Mouse (Mus musculus) liver, embryonic 11.5 days (tissue): ENCODE results near the gene Reep3. TPM values are rescaled to one million over a fixed set of nuclear protein-coding genes. Genes with fewer than 3 reads are reported as not detected.
"Not testable (repeated sequence)": the region's sequence is repeated elsewhere in the genome, so short reads cannot be mapped to it uniquely, and the experiment has no call there.

Experiments used
- ATAC-seq: fragments of 200-750 bp; cut with Nextera tagmentation; replicated peaks from 2 replicates; pipeline ENCODE4 v1.8.0; 2017; ENCODE audit warnings: moderate number of reproducible peaks, mild to moderate bottlenecking, moderate TSS enrichment, moderate library complexity; ENCODE audit not compliant: low FRiP score
- DNase-seq: peaks from one replicate; pipeline ENCODE4 v3.0.0-alpha.2; 2017; ENCODE audit warnings: low spot score
- H3K27ac ChIP-seq: fragments of 300-500 bp; sonication (generic); 2 replicates; pipeline ENCODE4 v1.5.1; 2014; ENCODE audit warnings: mild to moderate bottlenecking, low read depth, low read length, control low read depth
- H3K27me3 ChIP-seq: fragments of 300-500 bp; sonication (generic); replicated peaks from 2 replicates; pipeline ENCODE4 v1.6.1; 2014; ENCODE audit warnings: low read length, mixed read lengths; ENCODE audit not compliant: control insufficient read depth, insufficient read depth
- H3K36me3 ChIP-seq: fragments of 300-500 bp; sonication (generic); 2 replicates; pipeline ENCODE4 v1.6.1; 2014; ENCODE audit warnings: mild to moderate bottlenecking, low read length, moderate library complexity, mixed read lengths; ENCODE audit not compliant: control insufficient read depth, insufficient read depth
- H3K4me1 ChIP-seq: fragments of 300-500 bp; sonication (generic); replicated peaks from 2 replicates; pipeline ENCODE4 v1.6.1; 2014; ENCODE audit warnings: low read length, mixed read lengths; ENCODE audit not compliant: control insufficient read depth, insufficient read depth
- H3K4me2 ChIP-seq: fragments of 300-500 bp; sonication (generic); 2 replicates; pipeline ENCODE4 v1.6.1; 2014; ENCODE audit warnings: mild to moderate bottlenecking, control low read depth, moderate library complexity
- H3K4me3 ChIP-seq: fragments of 300-500 bp; sonication (generic); 2 replicates; pipeline ENCODE4 v1.5.1; 2014; ENCODE audit warnings: low read depth, low read length, control low read depth
- H3K9ac ChIP-seq: fragments of 300-500 bp; sonication (generic); 2 replicates; pipeline ENCODE4 v1.6.1; 2014; ENCODE audit warnings: low read depth, low read length, control low read depth
- H3K9me3 ChIP-seq: fragments of 300-500 bp; sonication (generic); 2 replicates; pipeline ENCODE4 v1.6.1; 2016; ENCODE audit warnings: low read length, inconsistent platforms, mixed read lengths; ENCODE audit not compliant: control insufficient read depth
- WGBS: fragments of 180-500 bp; shearing (Covaris S2); extraction: QIAGEN DNeasy Blood & Tissue Kit; methylation state at CpG from one replicate; pipeline ENCODE4 v1.1.7; 2014; 5-methylcytosine and 5-hydroxymethylcytosine counted together
- polyA plus RNA-seq: library from polyadenylated mRNA; unstranded; fragments of >200 nt; fragmentation: Nextera tagmentation; extraction: Ambion mirVana; gene quantifications from 2 replicates; pipeline ENCODE4 v1.2.1, GENCODE M21; 2014

The Reep3 gene
- polyA plus RNA-seq, 1 experiment from 2014 or later = 11.5 TPM

DNA sequence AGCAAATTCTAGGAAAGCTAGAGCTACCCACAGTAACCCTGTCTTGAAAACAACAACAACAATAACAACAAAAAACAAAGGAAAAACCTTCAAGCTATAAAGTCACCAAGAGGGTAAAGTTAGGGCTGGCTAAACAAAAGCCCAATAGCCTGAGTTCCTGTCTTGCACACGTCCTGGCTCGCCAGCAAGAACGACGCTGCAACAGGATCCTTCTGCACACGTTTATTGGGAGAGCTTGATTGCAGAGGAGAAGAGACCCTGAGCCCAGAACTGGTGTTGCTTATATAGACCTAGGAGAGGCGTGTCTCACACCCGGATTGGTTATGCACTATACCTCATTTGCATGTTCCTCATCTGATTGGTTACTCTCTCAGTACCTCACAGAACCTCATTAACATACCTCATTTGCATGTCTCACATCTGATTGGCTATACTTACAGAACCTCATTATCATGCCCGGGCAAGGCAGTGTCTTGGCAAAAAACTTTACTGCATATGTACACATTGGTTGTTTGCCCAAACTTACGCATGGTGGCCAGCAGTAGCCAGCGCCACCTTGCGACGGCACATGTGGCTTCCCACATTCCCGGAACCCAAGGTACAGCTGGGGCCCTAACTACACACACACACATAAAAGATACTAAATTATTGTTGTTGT lies 95.7 kb downstream of the Reep3 start:
- not testable (repeated sequence) for H3K4me2 ChIP-seq, H3K9ac ChIP-seq, DNase-seq, H3K4me3 ChIP-seq, H3K9me3 ChIP-seq, H3K27me3 ChIP-seq, H3K36me3 ChIP-seq, H3K27ac ChIP-seq, ATAC-seq
- WGBS = 93% methylated on average over 13 of the region's 13 CpGs
- peaks cover 18% of the 10 kb centered on the region for H3K4me1 ChIP-seq

DNA sequence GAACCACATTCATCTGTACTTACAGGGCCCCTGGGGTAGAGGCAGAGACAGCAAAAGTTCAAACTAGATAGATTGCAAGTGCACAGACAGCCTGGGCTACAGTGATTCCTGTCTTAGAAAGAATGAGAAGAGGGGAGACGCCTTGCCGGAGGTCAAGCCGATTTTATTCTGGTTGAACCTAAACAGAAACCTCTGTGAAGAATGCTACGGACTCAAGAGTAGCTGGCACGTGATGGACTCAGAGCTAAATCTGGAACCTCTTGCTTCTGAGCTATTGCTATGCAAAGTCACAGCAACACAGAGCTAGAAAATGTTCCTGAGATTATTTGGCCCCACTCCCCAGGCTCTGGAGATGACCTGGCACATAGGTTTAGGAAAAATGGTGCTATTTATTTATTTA lies 96.6 kb downstream of the Reep3 start:
- no peak overlapping the region for H3K9ac ChIP-seq
- H3K4me1 ChIP-seq = peaks cover 20% of the 10 kb centered on the region
- DNase-seq = no peak
- H3K9me3 ChIP-seq = no peaks in the 10 kb centered on the region
- H3K4me3 ChIP-seq = no peak overlapping the region
- H3K4me2 ChIP-seq = no peak overlapping the region
- no peaks in the 10 kb centered on the region for H3K36me3 ChIP-seq
- no peaks in the 10 kb centered on the region for H3K27me3 ChIP-seq
- WGBS = 88% methylated on average over 5 of the region's 5 CpGs
- no peak overlapping the region for H3K27ac ChIP-seq
- no peak for ATAC-seq

DNA sequence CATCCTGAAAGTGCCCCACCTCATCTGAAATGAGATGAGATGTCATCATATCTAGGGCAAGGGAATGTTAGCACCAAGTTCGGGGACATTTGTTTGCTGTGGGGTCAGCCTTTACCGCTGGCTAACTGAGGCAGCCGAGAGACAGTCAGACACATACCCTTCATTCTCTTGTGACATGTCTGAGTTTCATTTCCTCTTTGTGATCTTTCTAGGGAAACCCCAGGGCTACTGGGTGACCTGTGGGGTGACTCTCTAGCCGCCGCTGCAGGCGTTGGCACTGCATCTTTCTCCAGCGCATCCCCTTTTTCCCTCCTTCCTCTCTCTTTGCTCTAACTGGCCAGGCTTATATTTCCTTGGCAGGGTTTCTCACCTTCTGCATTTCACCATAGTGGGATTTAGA lies 98.0 kb downstream of the Reep3 start:
- H3K4me2 ChIP-seq = no peak overlapping the region
- peaks cover 16% of the 10 kb centered on the region for H3K4me1 ChIP-seq
- H3K4me3 ChIP-seq = no peak overlapping the region
- no peak for DNase-seq
- 89% methylated on average over 7 of the region's 7 CpGs for WGBS
- no peak overlapping the region for H3K9ac ChIP-seq
- no peak for ATAC-seq
- no peaks in the 10 kb centered on the region for H3K9me3 ChIP-seq
- H3K27me3 ChIP-seq = no peaks in the 10 kb centered on the region
- H3K36me3 ChIP-seq = no peaks in the 10 kb centered on the region
- H3K27ac ChIP-seq = no peak overlapping the region

- WGBS = 63% methylated on average over 6 of the region's 6 CpGs
- no peak overlapping the region for H3K27ac ChIP-seq
- H3K27me3 ChIP-seq = no peaks in the 10 kb centered on the region
- no peak overlapping the region for H3K4me3 ChIP-seq
- DNase-seq = no peak
- H3K36me3 ChIP-seq = no peaks in the 10 kb centered on the region
- no peak overlapping the region for H3K9ac ChIP-seq
- ATAC-seq = no peak
- H3K9me3 ChIP-seq = no peaks in the 10 kb centered on the region
- H3K4me2 ChIP-seq = no peak overlapping the region
- peaks cover 7% of the 10 kb centered on the region for H3K4me1 ChIP-seq
Measured at GRCm38 (mm10) chr10:66995181-66995580, 101.6 kb downstream of the Reep3 start.

GRCm38 (mm10) chr10:66994469-66994868 lies 102.3 kb downstream of the Reep3 start:
- Histone ChIP-seq H3K27ac (no peak overlapping the region), H3K4me2 (no peak overlapping the region), H3K4me3 (no peak overlapping the region), H3K27me3 (no peaks in the 10 kb centered on the region), H3K4me1 (peaks cover 7% of the 10 kb centered on the region), H3K9me3 (peaks cover 3% of the 10 kb centered on the region; the same call in 1 of the 2 replicates), H3K36me3 (no peaks in the 10 kb centered on the region), H3K9ac (no peak overlapping the region)
- DNase-seq = no peak
- ATAC-seq = no peak
- 63% methylated on average over 5 of the region's 5 CpGs for WGBS

DNA sequence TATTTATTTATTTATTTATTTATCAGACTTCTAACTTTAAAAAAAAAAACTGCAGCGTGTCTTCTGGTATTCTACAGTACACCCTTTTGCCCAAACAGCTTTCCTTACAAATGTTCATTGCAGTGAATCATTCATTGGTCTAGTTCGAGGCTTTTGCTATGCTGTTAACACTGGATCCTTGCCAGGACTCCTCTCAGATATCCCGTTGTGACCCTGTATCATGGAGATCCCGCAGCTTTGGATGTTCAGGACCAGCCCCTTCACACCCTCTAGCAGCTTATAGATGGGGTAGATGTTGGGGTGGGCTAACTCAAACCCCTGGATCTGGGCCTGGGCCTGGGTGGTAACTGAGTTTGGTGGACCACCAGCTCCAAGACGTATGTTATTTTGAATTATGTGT lies 104.2 kb downstream of the Reep3 start:
- Histone ChIP-seq H3K9me3 (peaks cover 5% of the 10 kb centered on the region), H3K4me1 (peaks cover 7% of the 10 kb centered on the region), H3K27ac (no peak overlapping the region), H3K4me3 (no peak overlapping the region), H3K36me3 (no peaks in the 10 kb centered on the region), H3K9ac (no peak overlapping the region), H3K27me3 (no peaks in the 10 kb centered on the region), H3K4me2 (no peak overlapping the region)
- no peak for ATAC-seq
- 73% methylated on average over 5 of the region's 5 CpGs for WGBS
- no peak for DNase-seq

DNA sequence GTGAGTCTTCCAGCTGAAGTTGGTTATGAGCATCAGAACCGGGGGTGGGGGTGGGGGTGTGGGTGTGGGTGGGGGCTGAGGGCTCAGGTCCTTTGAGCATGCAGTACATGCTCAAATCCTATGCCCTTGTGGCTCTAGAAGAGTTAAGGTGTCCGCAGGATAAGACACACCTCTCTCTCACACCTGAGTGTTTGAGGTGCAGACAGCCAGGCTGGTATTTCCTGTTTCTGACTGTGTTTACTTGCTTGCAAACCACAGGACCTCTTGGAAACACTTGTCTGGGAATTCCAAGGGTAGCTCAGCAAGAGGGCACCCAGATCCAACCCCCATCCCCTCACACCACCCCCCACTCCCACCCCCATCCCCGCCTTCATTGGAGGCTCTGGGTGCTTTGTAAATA lies 106.2 kb downstream of the Reep3 start:
- H3K4me2 ChIP-seq = no peak overlapping the region
- 64% methylated on average over 3 of the region's 3 CpGs for WGBS
- H3K9ac ChIP-seq = no peak overlapping the region
- no peak overlapping the region for H3K27ac ChIP-seq
- no peak for ATAC-seq
- H3K27me3 ChIP-seq = no peaks in the 10 kb centered on the region
- H3K36me3 ChIP-seq = no peaks in the 10 kb centered on the region
- DNase-seq = no peak
- H3K4me1 ChIP-seq = peaks cover 7% of the 10 kb centered on the region
- peaks cover 5% of the 10 kb centered on the region for H3K9me3 ChIP-seq
- no peak overlapping the region for H3K4me3 ChIP-seq

DNA sequence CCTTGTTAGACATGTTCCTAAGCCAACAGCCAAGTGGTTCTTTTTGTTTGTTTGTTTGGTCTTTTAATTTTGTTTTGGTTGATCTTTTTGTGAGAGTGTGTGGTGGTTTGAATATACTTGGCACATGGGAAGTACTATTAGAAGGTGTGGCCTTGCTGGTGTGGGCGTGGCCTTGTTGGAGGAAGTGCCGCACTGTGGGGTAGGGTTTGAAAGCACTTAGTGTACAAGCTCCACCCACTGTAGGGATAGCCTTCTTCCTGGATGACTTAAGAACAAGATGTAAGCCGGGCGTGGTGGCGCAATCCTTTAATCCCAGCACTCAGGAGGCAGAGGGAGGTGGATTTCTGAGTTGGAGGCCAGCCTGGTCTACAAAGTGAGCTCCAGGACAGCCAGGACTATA lies 113.7 kb downstream of the Reep3 start:
- DNase-seq = no peak
- no peak overlapping the region for H3K4me2 ChIP-seq

GRCm38 (mm10) chr10:66978215-66978614 lies 118.5 kb downstream of the Reep3 start:
- Histone ChIP-seq H3K27me3 (no peaks in the 10 kb centered on the region), H3K4me2 (no peak overlapping the region), H3K27ac (no peak overlapping the region), H3K36me3 (no peaks in the 10 kb centered on the region), H3K9me3 (no peaks in the 10 kb centered on the region), H3K9ac (no peak overlapping the region), H3K4me3 (no peak overlapping the region), H3K4me1 (no peaks in the 10 kb centered on the region)
- ATAC-seq (no peak), DNase-seq (no peak)
- 76% methylated on average over 2 of the region's 2 CpGs for WGBS

More for the DNA sequence above, 113.7 kb downstream of the Reep3 start:
- Histone ChIP-seq H3K27ac (no peak overlapping the region), H3K9me3 (no peaks in the 10 kb centered on the region), H3K4me1 (no peaks in the 10 kb centered on the region), H3K9ac (no peak overlapping the region), H3K36me3 (no peaks in the 10 kb centered on the region), H3K27me3 (no peaks in the 10 kb centered on the region), H3K4me3 (no peak overlapping the region)
- ATAC-seq = no peak
- WGBS = 79% methylated on average over 5 of the region's 5 CpGs
